Mouse (Mus musculus): Measurements from ENCODE around the gene Lypd1. TPM values are rescaled to one million over a fixed set of nuclear protein-coding genes. Genes with fewer than 3 reads are reported as not detected.

Gene Lypd1
- polyA plus RNA-seq, 1 experiment from 2014 or later, result 39.4 TPM

GRCm38 (mm10) chr1:125823611-125824010 is 89.3 kb downstream of the Lypd1 start:
- no peaks in the 10 kb centered on the region for H3K9me3 ChIP-seq (ENCODE audit: control insufficient read depth, low read length)
- H3K27ac ChIP-seq (ENCODE audit: low read length), result no peak overlapping the region
- WGBS, result 80% methylated on average over 4 of the region's 4 CpGs
- H3K4me1 ChIP-seq (replicated peaks; ENCODE audit: control insufficient read depth, insufficient read depth, low read length), result no peaks in the 10 kb centered on the region
- no peak for ATAC-seq
- no peak overlapping the region for H3K4me3 ChIP-seq (replicated peaks; ENCODE audit: low read length)
- H3K27me3 ChIP-seq (replicated peaks; ENCODE audit: control insufficient read depth, insufficient read depth, low read length), result no peaks in the 10 kb centered on the region
- no peaks in the 10 kb centered on the region for H3K36me3 ChIP-seq (ENCODE audit: control insufficient read depth, insufficient read depth)
- H3K9ac ChIP-seq (replicated peaks; ENCODE audit: low read depth, low read length), result no peak overlapping the region
- no peak overlapping the region for H3K4me2 ChIP-seq (ENCODE audit: low read length)

- no peaks in the 10 kb centered on the region for H3K9me3 ChIP-seq (ENCODE audit: control insufficient read depth, low read length)
- 68% methylated on average over 7 of the region's 7 CpGs for WGBS
- no peaks in the 10 kb centered on the region for H3K36me3 ChIP-seq (ENCODE audit: control insufficient read depth, insufficient read depth)
- H3K4me3 ChIP-seq (replicated peaks; ENCODE audit: low read length), result no peak overlapping the region
- H3K4me1 ChIP-seq (replicated peaks; ENCODE audit: control insufficient read depth, insufficient read depth, low read length), result no peaks in the 10 kb centered on the region
- H3K4me2 ChIP-seq (ENCODE audit: low read length), result no peak overlapping the region
- no peak for ATAC-seq
- no peak overlapping the region for H3K27ac ChIP-seq (ENCODE audit: low read length)
- H3K27me3 ChIP-seq (replicated peaks; ENCODE audit: control insufficient read depth, insufficient read depth, low read length), result no peaks in the 10 kb centered on the region
- H3K9ac ChIP-seq (replicated peaks; ENCODE audit: low read depth, low read length), result no peak overlapping the region
These were observed 91.8 kb downstream of the Lypd1 start for GRCm38 (mm10) chr1:125821101-125821500.

Other genes starting within 250 kb of the Lypd1 start
- 0.10 TPM in 1 of 2 replicates, not detected in the other for gene Gpr39, start 236.1 kb downstream of the Lypd1 start, polyA plus RNA-seq (2015; fragmentation: Nextera tagmentation; extraction: Ambion mirVana)

All from forebrain, embryonic 16.5 days (tissue).